Mouse (Mus musculus): Measurements from ENCODE around the gene Klf1. TPM values are rescaled to one million over a fixed set of nuclear protein-coding genes. Genes with fewer than 3 reads are reported as not detected.

Gene Klf1
- polyA plus RNA-seq (2012; fragmentation: generic; extraction: Trizol) = under 1 TPM; 0.08 to 0.27 TPM

GRCm38 (mm10) chr8:84901752-84902151 is at the start of gene Klf1:
Gene Klf1, plus strand, starts transcription at chr8:84901928.

GRCm38 (mm10) chr8:84856864-84857441 is 44.8 kb upstream of the Klf1 start, which contains the start of gene Farsa:
Gene Farsa, plus strand, starts transcription at chr8:84856989.

GRCm38 (mm10) chr8:84871376-84872308 is 30.1 kb upstream of the Klf1 start, which contains the start of gene Syce2:
Gene Syce2, plus strand, starts transcription at chr8:84872111.

GRCm38 (mm10) chr8:84893709-84894134 is 8.0 kb upstream of the Klf1 start, which contains the start of gene Gcdh:
Gene Gcdh, minus strand, starts transcription at chr8:84893921.

GRCm38 (mm10) chr8:84908421-84909161 is 6.9 kb downstream of the Klf1 start, which contains the start of gene Dnase2a:
Gene Dnase2a, plus strand, starts transcription at chr8:84908560.

GRCm38 (mm10) chr8:84936962-84937546 is 35.3 kb downstream of the Klf1 start, which contains the start of gene Mast1:
Gene Mast1, minus strand, starts transcription at chr8:84937359.

GRCm38 (mm10) chr8:84946528-84947240 is 45.0 kb downstream of the Klf1 start, which contains the start of gene Rtbdn:
Gene Rtbdn, plus strand, starts transcription at chr8:84946991.

Other genes with a start within 250 kb of the Klf1 start
- gene Ier2, start 239.1 kb upstream of the Klf1 start, polyA plus RNA-seq (2012; fragmentation: generic; extraction: Trizol) = 10 to 100 TPM; 26.1 to 45.3 TPM
- gene Trmt1, start 215.6 kb upstream of the Klf1 start, polyA plus RNA-seq (2012; fragmentation: generic; extraction: Trizol) = 100 to 1,000 TPM; 113 to 128 TPM
- gene Nacc1, start 214.1 kb upstream of the Klf1 start, polyA plus RNA-seq (2012; fragmentation: generic; extraction: Trizol) = 10 to 100 TPM; 66.1 to 75.9 TPM
- gene Lyl1, start 200.5 kb upstream of the Klf1 start, polyA plus RNA-seq (2012; fragmentation: generic; extraction: Trizol) = under 1 TPM; 0.04 to 0.48 TPM
- 10 to 100 TPM in 1 of 2 experiments, 1 to 10 TPM in 1; 8.1 to 10.0 TPM for gene G430095P16Rik, start 178.9 kb upstream of the Klf1 start, polyA plus RNA-seq (2012; fragmentation: generic; extraction: Trizol)
- gene Nfix, start 101.6 kb upstream of the Klf1 start, polyA plus RNA-seq (2012; fragmentation: generic; extraction: Trizol) = 100 to 1,000 TPM in 1 of 2 experiments, 10 to 100 TPM in 1; 92.3 to 315 TPM
- gene Dand5, start 79.1 kb upstream of the Klf1 start, polyA plus RNA-seq (2012; fragmentation: generic; extraction: Trizol) = 10 to 100 TPM in 1 of 2 experiments, 1 to 10 TPM in 1; 2.8 to 12.6 TPM
- gene Gadd45gip1, start 70.4 kb upstream of the Klf1 start, polyA plus RNA-seq (2012; fragmentation: generic; extraction: Trizol) = 10 to 100 TPM; 31.0 to 75.6 TPM
- 10 to 100 TPM; 61.5 to 69.9 TPM for gene Rad23a, start 61.3 kb upstream of the Klf1 start, polyA plus RNA-seq (2012; fragmentation: generic; extraction: Trizol)
- gene Calr, start 55.0 kb upstream of the Klf1 start, polyA plus RNA-seq (2012; fragmentation: generic; extraction: Trizol) = 100 to 1,000 TPM; 585 to 801 TPM
- 100 to 1,000 TPM in 1 of 2 experiments, 10 to 100 TPM in 1; 76.6 to 106 TPM for gene Farsa, start 44.9 kb upstream of the Klf1 start, polyA plus RNA-seq (2012; fragmentation: generic; extraction: Trizol)
- gene Syce2, start 29.8 kb upstream of the Klf1 start, polyA plus RNA-seq (2012; fragmentation: generic; extraction: Trizol) = 1 to 10 TPM in 1 of 2 experiments, under 1 TPM in 1; 0.08 to 3.1 TPM
- 10 to 100 TPM in 1 of 2 experiments, 1 to 10 TPM in 1; 4.6 to 16.7 TPM for gene Gcdh, start 8.0 kb upstream of the Klf1 start, polyA plus RNA-seq (2012; fragmentation: generic; extraction: Trizol)
- gene Dnase2a, start 6.6 kb downstream of the Klf1 start, polyA plus RNA-seq (2012; fragmentation: generic; extraction: Trizol) = 10 to 100 TPM; 11.5 to 17.3 TPM
- under 1 TPM in 1 of 2 experiments, not detected in 1; 0.06 TPM for gene Mast1, start 35.4 kb downstream of the Klf1 start, polyA plus RNA-seq (2012; fragmentation: generic; extraction: Trizol)
- gene Rtbdn, start 45.1 kb downstream of the Klf1 start, polyA plus RNA-seq (2012; fragmentation: generic; extraction: Trizol) = under 1 TPM in 1 of 2 experiments, not detected in 1; 0.05 TPM
- not detected for gene Gm49661, start 67.5 kb downstream of the Klf1 start, polyA plus RNA-seq (2012; fragmentation: generic; extraction: Trizol)
- 100 to 1,000 TPM; 723 to 905 TPM for gene Prdx2, start 67.7 kb downstream of the Klf1 start, polyA plus RNA-seq (2012; fragmentation: generic; extraction: Trizol)
- 100 to 1,000 TPM in 1 of 2 experiments, 10 to 100 TPM in 1; 85.1 to 248 TPM for gene Rnaseh2a, start 67.8 kb downstream of the Klf1 start, polyA plus RNA-seq (2012; fragmentation: generic; extraction: Trizol)
- gene Junb, start 76.8 kb downstream of the Klf1 start, polyA plus RNA-seq (2012; fragmentation: generic; extraction: Trizol) = 10 to 100 TPM; 27.0 to 43.6 TPM
- 1 to 10 TPM; 2.4 to 5.2 TPM for gene Hook2, start 88.7 kb downstream of the Klf1 start, polyA plus RNA-seq (2012; fragmentation: generic; extraction: Trizol)
- under 1 TPM in 1 of 2 experiments, not detected in 1; 0.17 TPM for gene Best2, start 112.6 kb downstream of the Klf1 start, polyA plus RNA-seq (2012; fragmentation: generic; extraction: Trizol)
- 100 to 1,000 TPM; 150 to 247 TPM for gene Asna1, start 123.4 kb downstream of the Klf1 start, polyA plus RNA-seq (2012; fragmentation: generic; extraction: Trizol)
- gene Trir, start 124.9 kb downstream of the Klf1 start, polyA plus RNA-seq (2012; fragmentation: generic; extraction: Trizol) = 100 to 1,000 TPM; 205 to 250 TPM
- gene Tnpo2, start 135.0 kb downstream of the Klf1 start, polyA plus RNA-seq (2012; fragmentation: generic; extraction: Trizol) = 10 to 100 TPM in 1 of 2 experiments, 1 to 10 TPM in 1; 8.0 to 41.1 TPM
- 10 to 100 TPM; 11.0 to 31.1 TPM for gene Fbxw9, start 158.1 kb downstream of the Klf1 start, polyA plus RNA-seq (2012; fragmentation: generic; extraction: Trizol)
- gene Gm5741, start 166.1 kb downstream of the Klf1 start, polyA plus RNA-seq (2012; fragmentation: generic; extraction: Trizol) = under 1 TPM in 1 of 2 experiments, not detected in 1; 0.48 TPM
- 100 to 1,000 TPM in 1 of 2 experiments, 10 to 100 TPM in 1; 51.7 to 147 TPM for gene Dhps, start 169.8 kb downstream of the Klf1 start, polyA plus RNA-seq (2012; fragmentation: generic; extraction: Trizol)
- gene Wdr83os, start 178.8 kb downstream of the Klf1 start, polyA plus RNA-seq (2012; fragmentation: generic; extraction: Trizol) = 100 to 1,000 TPM; 149 to 151 TPM
- 10 to 100 TPM; 14.8 to 25.8 TPM for gene Wdr83, start 179.4 kb downstream of the Klf1 start, polyA plus RNA-seq (2012; fragmentation: generic; extraction: Trizol)
- gene Man2b1, start 181.3 kb downstream of the Klf1 start, polyA plus RNA-seq (2012; fragmentation: generic; extraction: Trizol) = 10 to 100 TPM in 1 of 2 experiments, 1 to 10 TPM in 1; 6.8 to 20.5 TPM
- gene Zfp791, start 221.2 kb downstream of the Klf1 start, polyA plus RNA-seq (2012; fragmentation: generic; extraction: Trizol) = under 1 TPM in 1 of 2 experiments, not detected in 1; 0.05 TPM
- gene Cks1brt, start 250.0 kb downstream of the Klf1 start, polyA plus RNA-seq (2012; fragmentation: generic; extraction: Trizol) = not detected